Mouse (Mus musculus) liver, embryonic 16.5 days (tissue): Measurements from ENCODE around the gene Smarcd1. TPM values are rescaled to one million over a fixed set of nuclear protein-coding genes. Genes with fewer than 3 reads are reported as not detected.
"Not testable (repeated sequence)": the region's sequence is repeated elsewhere in the genome, so short reads cannot be mapped to it uniquely, and the experiment has no call there.

Source experiments
- ATAC-seq: fragments of 200-750 bp; cut with Nextera tagmentation; 2 replicates; pipeline ENCODE4 v1.8.0; 2017; ENCODE audit warnings: low read depth, mild to moderate bottlenecking, moderate number of reproducible peaks, moderate library complexity
- H3K27ac ChIP-seq: fragments of 300-500 bp; sonication (generic); 2 replicates; pipeline ENCODE4 v1.5.1; 2014; ENCODE audit warnings: mild to moderate bottlenecking, low read length
- H3K27me3 ChIP-seq: fragments of 300-500 bp; sonication (generic); 2 replicates; pipeline ENCODE4 v1.6.1; 2014; ENCODE audit warnings: low read depth, low read length, mixed read lengths; ENCODE audit not compliant: control insufficient read depth, insufficient read depth
- H3K36me3 ChIP-seq: fragments of 300-500 bp; sonication (generic); 2 replicates; pipeline ENCODE4 v1.6.1; 2014; ENCODE audit warnings: mild to moderate bottlenecking; ENCODE audit not compliant: control insufficient read depth, insufficient read depth
- H3K4me1 ChIP-seq: fragments of 300-500 bp; sonication (generic); 2 replicates; pipeline ENCODE4 v1.6.1; 2014; ENCODE audit warnings: low read depth, low read length, mixed read lengths; ENCODE audit not compliant: control insufficient read depth
- H3K4me2 ChIP-seq: fragments of 300-500 bp; sonication (generic); 2 replicates; pipeline ENCODE4 v1.6.1; 2014; ENCODE audit warnings: low read depth, low read length, mixed read lengths
- H3K4me3 ChIP-seq: fragments of 300-500 bp; sonication (generic); 2 replicates; pipeline ENCODE4 v1.5.1; 2014; ENCODE audit warnings: low read depth, mild to moderate bottlenecking, low read length
- H3K9ac ChIP-seq: fragments of 300-500 bp; sonication (generic); 2 replicates; pipeline ENCODE4 v1.6.1; 2014; ENCODE audit warnings: low read depth, low read length
- H3K9me3 ChIP-seq: fragments of 300-500 bp; sonication (generic); replicated peaks from 2 replicates; pipeline ENCODE4 v1.6.1; 2016; ENCODE audit warnings: low read length; ENCODE audit not compliant: control insufficient read depth
- WGBS: fragments of 180-500 bp; shearing (Covaris S2); extraction: QIAGEN DNeasy Blood & Tissue Kit; methylation state at CpG from one replicate; pipeline ENCODE4 v1.1.7; 2014; ENCODE audit not compliant: insufficient replicate concordance; 5-methylcytosine and 5-hydroxymethylcytosine counted together
- polyA plus RNA-seq: library from polyadenylated mRNA; unstranded; fragments of >200 nt; fragmentation: Nextera tagmentation; extraction: Ambion mirVana; gene quantifications from 2 replicates; pipeline ENCODE4 v1.2.1, GENCODE M21; 2015

The Smarcd1 gene
- polyA plus RNA-seq, 1 experiment from 2014 or later, result 4.5 TPM

DNA sequence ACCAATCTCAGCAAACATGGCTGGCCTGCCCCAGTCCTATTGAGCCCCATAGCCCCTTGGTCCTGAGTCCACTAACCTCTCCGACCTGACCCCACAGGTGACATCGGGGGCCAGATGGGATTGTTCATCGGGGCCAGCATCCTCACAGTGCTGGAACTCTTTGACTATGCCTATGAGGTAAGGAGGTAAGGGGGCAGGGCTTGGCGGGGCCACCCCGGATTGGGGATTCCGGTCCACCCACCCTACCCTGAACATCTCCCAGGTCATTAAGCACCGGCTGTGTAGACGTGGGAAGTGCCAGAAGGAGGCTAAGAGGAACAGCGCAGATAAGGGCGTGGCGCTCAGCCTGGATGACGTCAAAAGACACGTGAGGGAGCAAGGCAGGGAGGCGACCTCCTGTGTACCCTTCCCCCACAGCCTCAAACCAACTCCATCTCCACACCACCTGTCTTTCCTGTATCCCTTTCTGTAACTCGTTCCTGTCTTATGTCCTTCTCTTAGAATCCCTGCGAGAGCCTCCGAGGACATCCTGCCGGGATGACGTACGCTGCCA lies 3.3 kb upstream of the Smarcd1 start:
- H3K9me3 ChIP-seq, result no peaks in the 10 kb centered on the region
- no peak overlapping the region for H3K4me3 ChIP-seq
- no peaks in the 10 kb centered on the region; the same call in none of the 2 replicates for H3K27me3 ChIP-seq
- H3K9ac ChIP-seq, result no peak overlapping the region
- WGBS, result 31% methylated on average over 20 of the region's 20 CpGs
- no peak overlapping the region for H3K27ac ChIP-seq
- H3K4me2 ChIP-seq, result no peak overlapping the region
- peaks cover 23% of the 10 kb centered on the region for H3K4me1 ChIP-seq
- H3K36me3 ChIP-seq, result no peaks in the 10 kb centered on the region
- ATAC-seq, result no peak

GRCm38 (mm10) chr15:99699715-99700114 lies 2.2 kb upstream of the Smarcd1 start:
- no peaks in the 10 kb centered on the region for H3K9me3 ChIP-seq
- H3K36me3 ChIP-seq, result no peaks in the 10 kb centered on the region
- H3K27me3 ChIP-seq, result no peaks in the 10 kb centered on the region; the same call in none of the 2 replicates
- WGBS, result 84% methylated on average over 10 of the region's 10 CpGs
- no peak overlapping the region for H3K9ac ChIP-seq
- no peak overlapping the region for H3K4me2 ChIP-seq
- H3K4me1 ChIP-seq, result peaks cover 30% of the 10 kb centered on the region
- no peak overlapping the region for H3K27ac ChIP-seq
- H3K4me3 ChIP-seq, result no peak overlapping the region
- no peak for ATAC-seq

DNA sequence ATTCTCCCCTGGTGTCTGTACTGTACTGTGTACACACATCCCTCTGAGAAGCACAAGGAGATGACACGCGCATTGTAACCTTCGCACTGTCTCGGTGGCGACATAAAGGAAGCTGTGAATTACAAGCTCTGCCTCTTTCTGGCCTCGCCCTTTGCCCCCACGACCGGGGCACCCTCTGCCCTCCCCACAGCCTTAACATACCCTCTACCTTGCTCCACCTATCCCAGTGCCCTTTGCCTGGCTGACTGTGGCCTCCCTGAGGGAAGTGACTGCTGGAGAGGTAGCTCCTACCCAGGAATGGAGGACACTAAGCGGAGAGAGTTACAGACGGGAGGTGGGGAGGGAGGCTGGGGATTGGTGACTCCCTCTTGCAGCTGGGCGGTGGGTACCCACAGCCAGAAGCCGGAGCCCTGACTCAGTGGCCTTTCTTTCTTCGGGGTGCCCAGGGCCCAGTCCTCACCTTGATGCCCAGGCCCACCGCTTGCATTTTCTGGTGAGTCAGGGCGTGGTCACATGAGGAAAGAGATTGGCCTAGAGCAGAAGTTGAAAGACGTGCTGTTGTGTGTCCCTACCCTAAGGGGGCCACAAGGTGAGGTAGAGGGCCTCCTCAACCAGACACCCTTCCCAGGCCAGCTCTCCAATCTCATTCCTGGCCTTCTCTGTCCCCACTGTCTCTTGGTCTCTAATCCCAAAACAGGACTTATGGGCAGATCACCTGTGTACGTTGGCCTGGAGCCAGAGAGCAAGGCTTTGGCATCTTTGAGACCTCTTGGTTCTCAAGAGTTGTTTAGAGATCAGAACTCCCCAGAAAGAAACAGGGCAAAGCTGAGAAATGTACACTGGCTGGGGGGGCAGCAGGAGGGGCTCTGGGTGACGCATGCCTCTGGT lies 1.5 kb upstream of the Smarcd1 start:
- no peak overlapping the region for H3K9ac ChIP-seq
- no peak for ATAC-seq
- H3K27me3 ChIP-seq, result no peaks in the 10 kb centered on the region; the same call in none of the 2 replicates
- WGBS, result 70% methylated on average over 18 of the region's 18 CpGs
- H3K36me3 ChIP-seq, result no peaks in the 10 kb centered on the region
- no peaks in the 10 kb centered on the region for H3K9me3 ChIP-seq
- H3K27ac ChIP-seq, result no peak overlapping the region; the same call in 1 of the 2 replicates
- peaks cover 31% of the 10 kb centered on the region for H3K4me1 ChIP-seq
- no peak overlapping the region for H3K4me2 ChIP-seq
- H3K4me3 ChIP-seq, result no peak overlapping the region

DNA sequence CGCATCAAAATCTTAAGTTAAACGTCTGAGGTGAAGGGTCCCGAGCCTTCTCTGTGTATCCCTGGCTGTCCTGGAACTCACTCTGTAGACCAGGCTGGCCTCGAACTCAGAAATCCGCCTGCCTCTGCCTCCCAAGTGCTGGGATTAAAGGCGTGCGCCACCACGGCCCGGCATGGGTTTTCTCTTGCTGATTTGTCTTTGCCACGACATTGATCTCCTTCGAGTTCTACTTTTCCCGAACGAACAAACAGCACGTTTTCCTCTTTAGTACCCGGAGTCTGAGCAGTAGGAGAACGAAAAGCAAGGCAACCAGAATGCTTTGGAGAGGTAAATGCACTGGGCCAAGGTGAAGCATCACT lies 310 bp upstream of the Smarcd1 start:
- H3K9ac ChIP-seq, H3K9me3 ChIP-seq, H3K27me3 ChIP-seq, ATAC-seq, H3K27ac ChIP-seq, H3K36me3 ChIP-seq: not testable (repeated sequence)
- WGBS, result 34% methylated on average over 16 of the region's 16 CpGs
- Histone ChIP-seq H3K4me1 (peaks cover 31% of the 10 kb centered on the region), H3K4me3 (peak overlapping the region; percentile 92), H3K4me2 (peak overlapping the region; percentile 67)

GRCm38 (mm10) chr15:99703104-99703503 lies 1.2 kb downstream of the Smarcd1 start:
- H3K36me3 ChIP-seq, result peaks cover 7% of the 10 kb centered on the region; the same call in 1 of the 2 replicates
- no peak overlapping the region for H3K9ac ChIP-seq
- WGBS, result 74% methylated on average over 9 of the region's 9 CpGs
- H3K4me1 ChIP-seq, result peaks cover 31% of the 10 kb centered on the region
- no peak for ATAC-seq
- H3K27me3 ChIP-seq, result no peaks in the 10 kb centered on the region
- peak overlapping the region; percentile 92; the same call in 1 of the 2 replicates for H3K4me3 ChIP-seq
- no peaks in the 10 kb centered on the region for H3K9me3 ChIP-seq
- H3K4me2 ChIP-seq, result peak overlapping the region; percentile 67; the same call in 1 of the 2 replicates
- H3K27ac ChIP-seq, result peak overlapping the region; percentile 17; the same call in 1 of the 2 replicates

DNA sequence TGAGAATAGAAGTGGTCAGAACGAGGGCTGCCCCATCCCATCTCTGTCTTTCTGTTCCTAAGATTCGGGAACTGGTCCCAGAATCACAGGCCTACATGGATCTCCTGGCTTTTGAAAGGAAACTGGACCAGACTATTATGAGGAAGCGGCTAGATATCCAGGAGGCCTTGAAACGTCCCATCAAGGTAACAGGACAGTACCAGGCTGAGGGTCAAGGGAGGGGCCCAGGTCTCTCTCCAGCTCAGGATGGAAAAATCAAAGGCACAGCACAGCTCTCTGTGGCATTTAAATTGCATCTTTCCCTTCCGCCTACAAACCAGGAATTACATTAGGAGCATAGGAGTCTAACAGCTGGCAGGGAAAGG lies 1.7 kb downstream of the Smarcd1 start:
- no peak overlapping the region for H3K4me3 ChIP-seq
- H3K4me1 ChIP-seq, result peaks cover 31% of the 10 kb centered on the region
- H3K27ac ChIP-seq, result no peak overlapping the region
- no peak for ATAC-seq
- no peak overlapping the region for H3K4me2 ChIP-seq
- H3K9ac ChIP-seq, result no peak overlapping the region
- H3K27me3 ChIP-seq, result no peaks in the 10 kb centered on the region
- H3K36me3 ChIP-seq, result peaks cover 7% of the 10 kb centered on the region; the same call in 1 of the 2 replicates
- no peaks in the 10 kb centered on the region for H3K9me3 ChIP-seq
- WGBS, result 78% methylated on average over 5 of the region's 5 CpGs

- Histone ChIP-seq H3K27ac (no peak overlapping the region), H3K4me2 (no peak overlapping the region), H3K4me1 (peaks cover 31% of the 10 kb centered on the region), H3K9me3 (no peaks in the 10 kb centered on the region), H3K9ac (no peak overlapping the region), H3K4me3 (no peak overlapping the region), H3K36me3 (peaks cover 7% of the 10 kb centered on the region; the same call in 1 of the 2 replicates), H3K27me3 (no peaks in the 10 kb centered on the region)
- 64% methylated on average over 23 of the region's 23 CpGs for WGBS
- no peak for ATAC-seq
Observed at GRCm38 (mm10) chr15:99704041-99704681, 2.2 kb downstream of the Smarcd1 start.

DNA sequence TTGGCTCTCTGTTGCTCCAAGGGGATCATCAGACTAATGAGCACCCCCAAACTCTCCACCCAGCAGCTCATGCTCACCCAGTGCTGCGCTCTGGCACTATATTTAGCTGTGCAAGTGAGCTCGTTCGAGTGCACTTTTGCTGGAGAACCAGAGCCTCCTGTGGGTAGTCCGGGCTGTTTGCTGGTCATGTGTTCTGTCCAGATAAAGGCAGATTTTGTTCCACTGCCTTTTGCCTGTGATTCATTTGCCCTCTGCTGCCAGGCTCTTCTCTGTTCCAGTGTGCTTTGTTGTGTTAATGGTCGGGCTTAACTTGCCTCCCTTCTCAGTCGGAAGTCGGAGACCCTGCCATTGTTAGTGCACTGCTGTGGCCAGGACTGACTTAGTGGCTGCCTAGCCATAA lies 3.0 kb downstream of the Smarcd1 start:
- Histone ChIP-seq H3K9me3 (no peaks in the 10 kb centered on the region), H3K27ac (no peak overlapping the region), H3K27me3 (no peaks in the 10 kb centered on the region), H3K4me2 (no peak overlapping the region), H3K4me1 (peaks cover 31% of the 10 kb centered on the region), H3K4me3 (no peak overlapping the region), H3K36me3 (peaks cover 9% of the 10 kb centered on the region; the same call in 1 of the 2 replicates), H3K9ac (no peak overlapping the region)
- WGBS, result 52% methylated on average over 7 of the region's 7 CpGs
- no peak for ATAC-seq
